Mouse (Mus musculus) embryonic fibroblast, embryonic 13.5 days (primary cell): Measurements from ENCODE around the gene Poc1b.

ENCODE experiments used
- CTCF ChIP-seq: IDR thresholded peaks from 2 replicates; pipeline ENCODE4 v1.5.1; 2011; ENCODE audit warnings: mild to moderate bottlenecking, control low read depth, low read length, moderate library complexity, borderline replicate concordance; ENCODE audit not compliant: insufficient read depth
- POLR2A ChIP-seq: IDR thresholded peaks from 2 replicates; pipeline ENCODE4 v1.6.1; 2011; ENCODE audit warnings: low read depth, mild to moderate bottlenecking, control low read depth, low read length, moderate library complexity

GRCm38 (mm10) chr10:99081569-99081990, 25.3 kb upstream of the Poc1b start:
- no peak for TF ChIP-seq CTCF
- no peak for TF ChIP-seq POLR2A
